Mouse (Mus musculus): ENCODE results near the gene Aprt.

The Aprt gene

DNA sequence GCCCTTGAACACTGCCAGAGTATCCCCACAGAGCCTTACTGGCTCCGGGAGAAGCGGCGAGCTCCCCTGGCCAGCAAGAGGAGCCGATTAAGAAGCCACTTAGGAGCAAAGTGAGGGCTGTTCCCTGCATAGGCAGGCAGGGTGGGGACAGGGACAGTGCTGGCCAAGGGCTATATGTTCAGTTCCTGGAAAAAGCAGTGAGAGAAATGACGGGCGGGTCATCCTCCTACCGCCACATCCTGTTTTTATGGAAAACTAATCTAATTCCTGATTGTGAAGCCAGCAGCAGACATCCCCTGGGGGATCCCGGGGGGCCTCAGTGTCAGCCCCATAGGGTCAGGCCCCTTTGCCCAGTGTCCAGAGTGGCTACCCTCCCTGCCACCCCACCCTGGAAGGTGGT is 45.4 kb downstream of the Aprt start:
- DNase-seq (ENCODE audit: low read depth) = no peak

DNA sequence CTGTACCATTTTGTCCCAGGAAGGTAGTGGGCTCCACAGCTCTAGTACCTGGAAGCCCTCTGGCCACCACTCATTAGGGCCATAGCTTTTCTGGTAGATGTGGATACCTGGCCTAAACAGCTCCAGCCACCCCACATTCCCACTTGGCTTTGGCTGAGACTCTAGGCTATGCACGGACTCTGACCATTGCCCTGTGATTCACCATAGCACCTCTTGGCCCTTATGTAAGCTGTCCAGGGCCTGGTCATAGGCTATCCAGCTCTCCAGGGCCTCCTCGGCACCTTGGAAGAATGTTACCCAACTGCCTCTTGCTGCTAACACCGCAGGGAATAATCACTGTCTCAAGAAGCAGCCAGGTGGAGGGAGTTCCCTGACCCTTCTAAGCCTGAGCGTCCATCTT is 47.5 kb downstream of the Aprt start:
- no peak for DNase-seq (ENCODE audit: low read depth)

DNA sequence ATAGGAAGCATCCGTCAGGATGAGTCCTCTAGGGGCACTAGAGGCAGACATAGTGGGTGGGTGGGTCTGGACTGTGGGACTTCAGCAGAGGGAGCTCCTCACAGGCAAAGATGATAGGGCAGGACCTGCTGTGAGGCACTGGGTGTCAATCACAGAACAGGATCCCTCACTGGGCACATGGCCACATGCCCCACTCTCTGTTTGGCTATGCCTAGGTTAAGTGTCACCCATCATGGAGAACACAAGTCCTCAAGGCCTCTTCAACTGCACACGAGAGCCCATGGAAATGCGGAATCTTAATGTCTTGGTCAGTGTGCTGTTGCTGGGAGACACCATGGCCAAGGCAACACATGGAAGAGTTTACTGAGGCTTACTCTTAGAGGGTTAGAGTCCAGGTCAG is 48.8 kb downstream of the Aprt start:
- no peak for DNase-seq (ENCODE audit: low read depth)

GRCm38 (mm10) chr8:122526526-122527170 is 50.1 kb downstream of the Aprt start:
- DNase-seq (ENCODE audit: low read depth) = no peak

GRCm38 (mm10) chr8:122526084-122526483 is 50.6 kb downstream of the Aprt start:
- no peak for DNase-seq (ENCODE audit: low read depth)

DNA sequence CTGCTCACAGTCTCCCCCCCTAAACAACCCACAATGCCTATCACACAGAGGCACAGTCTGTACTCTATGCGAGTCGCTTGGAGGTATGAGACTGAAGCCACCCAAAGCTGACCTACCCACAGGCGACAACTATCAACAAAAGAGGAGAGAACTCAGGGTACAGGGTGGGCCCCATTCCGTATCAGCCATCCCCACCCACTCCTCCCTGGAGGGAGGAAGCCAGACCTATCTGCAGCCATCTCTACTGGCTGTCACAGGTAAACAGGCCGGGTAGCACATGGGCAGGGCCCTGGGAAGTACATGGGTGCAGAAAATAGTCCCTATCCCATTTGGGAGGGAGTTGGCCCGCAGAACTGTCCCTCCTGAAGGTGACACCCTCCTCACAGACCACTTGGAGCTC is 51.7 kb downstream of the Aprt start:
- DNase-seq (ENCODE audit: low read depth) = no peak

Measured in induced T-regulatory cell, adult 2 months (primary cell).